Mouse (Mus musculus) lung, postnatal 10 days (tissue): ENCODE measurements at regions not wholly inside any gene's neighbourhood (a gene's known extent, or its start where the extent isn't known, plus 50 kb on each side); places are given as distances from the start of the nearest gene placed in this dataset.

Experiments
- DNase-seq: peaks from one replicate; pipeline ENCODE4 v3.0.0; 2021

DNA sequence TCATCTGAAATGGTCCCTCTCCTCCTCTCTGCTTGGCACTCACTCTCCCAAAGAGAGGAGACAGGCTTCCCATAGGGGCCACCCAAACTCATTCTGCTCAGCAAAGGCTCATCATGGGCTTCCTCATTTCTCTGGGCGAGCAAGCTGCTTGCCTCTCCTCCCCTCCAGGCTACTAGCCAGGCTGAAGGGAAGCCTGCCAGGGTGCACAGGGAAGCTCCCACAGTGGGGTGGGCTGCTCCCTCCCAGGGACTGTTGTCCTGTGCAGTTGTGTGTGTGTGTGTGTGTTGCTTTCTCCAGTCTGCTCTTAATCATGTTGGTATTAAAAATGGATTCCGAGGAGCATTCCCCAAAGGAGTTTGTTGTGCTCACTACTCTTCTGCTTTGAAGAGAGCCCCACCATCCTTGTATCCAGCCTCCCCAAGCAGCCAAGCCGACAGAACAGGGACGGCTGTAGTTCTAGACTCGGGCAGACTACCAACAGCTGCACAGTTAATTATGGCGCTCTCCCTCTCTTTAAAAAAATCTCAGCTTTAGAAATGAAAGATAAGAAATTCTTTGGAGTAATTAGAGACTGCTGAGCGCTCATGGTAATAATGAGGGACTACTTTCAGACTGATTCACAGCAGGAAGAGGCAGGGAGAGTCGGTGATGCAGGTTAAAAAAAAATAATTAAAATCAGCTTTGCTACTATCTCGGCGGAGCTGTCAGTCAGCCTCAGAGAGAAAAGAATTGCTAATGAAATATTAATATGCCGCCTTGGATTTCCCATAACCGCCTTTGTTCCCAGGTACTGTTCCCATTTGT is 417.0 kb downstream of the Cmpk2 start:
- DNase-seq = peak; percentile 69

DNA sequence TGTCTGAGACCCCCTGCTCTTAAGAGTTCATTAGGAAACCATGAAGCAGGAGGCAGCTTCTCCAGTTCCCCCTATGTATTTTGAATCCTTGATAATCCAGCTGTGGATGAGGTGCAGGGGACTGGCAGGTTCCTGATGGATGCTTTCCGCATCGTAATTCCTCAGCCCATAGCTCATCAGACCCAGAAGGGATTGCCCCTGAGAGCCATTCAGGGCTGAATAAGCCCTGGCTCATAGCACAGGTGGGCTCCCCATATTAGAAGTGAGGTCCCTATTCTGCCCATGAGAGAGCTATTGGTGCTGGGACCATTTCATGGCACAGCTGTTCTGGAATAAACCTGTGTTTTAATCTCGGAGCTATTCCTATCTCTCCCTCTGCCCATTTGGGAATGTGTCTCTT is 416.1 kb downstream of the Cmpk2 start:
- DNase-seq = no peak

DNA sequence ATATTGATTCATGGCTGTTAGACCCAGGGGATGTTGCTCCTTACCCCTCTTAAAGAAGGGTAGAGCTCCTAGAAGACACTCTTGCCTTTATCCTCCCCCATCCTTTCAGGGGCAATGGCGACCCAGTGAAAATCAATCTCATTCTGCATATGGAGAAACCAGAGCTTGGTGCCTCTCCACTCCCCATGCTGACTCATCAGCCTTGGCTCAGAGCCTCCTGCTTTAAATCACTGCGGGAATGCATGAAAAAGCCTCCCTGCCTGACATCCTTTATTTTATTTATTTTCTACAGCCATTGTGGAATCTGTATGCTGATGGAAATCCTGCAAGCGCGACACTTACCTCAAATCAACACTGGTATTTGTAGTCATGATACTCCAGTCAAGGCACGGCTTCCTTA is 415.2 kb downstream of the Cmpk2 start:
- DNase-seq = no peak

DNA sequence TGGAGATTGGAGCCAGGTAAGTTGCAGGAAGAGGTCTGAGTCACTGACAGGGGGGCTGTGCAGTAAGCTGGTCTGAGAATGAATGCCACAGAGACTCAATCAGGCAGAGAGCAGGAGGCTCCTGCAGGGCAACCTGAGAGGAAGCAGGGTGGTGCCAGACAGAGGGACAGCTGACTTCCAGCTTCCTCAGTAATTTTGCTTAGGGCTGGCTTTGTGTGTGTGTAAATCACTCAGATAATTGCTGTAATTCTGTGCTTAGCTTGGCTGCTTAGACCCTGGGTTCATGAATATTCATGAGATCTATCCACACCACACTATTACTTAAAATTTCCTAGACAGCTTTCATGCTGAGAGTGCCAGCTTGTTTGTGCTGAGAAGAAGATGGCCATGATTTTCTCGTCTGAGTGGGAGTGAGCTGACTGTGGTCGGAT is 408.7 kb downstream of the Cmpk2 start:
- no peak for DNase-seq

GRCm38 (mm10) chr12:26877284-26877683 is 408.3 kb downstream of the Cmpk2 start:
- DNase-seq = no peak

GRCm38 (mm10) chr12:26872466-26872865 is 403.5 kb downstream of the Cmpk2 start:
- no peak for DNase-seq

- DNase-seq = no peak
Observed at GRCm38 (mm10) chr12:26867731-26868130, 398.7 kb downstream of the Cmpk2 start.

- peak; percentile 64 for DNase-seq
Observed at GRCm38 (mm10) chr12:26855091-26855516, 386.1 kb downstream of the Cmpk2 start.

DNA sequence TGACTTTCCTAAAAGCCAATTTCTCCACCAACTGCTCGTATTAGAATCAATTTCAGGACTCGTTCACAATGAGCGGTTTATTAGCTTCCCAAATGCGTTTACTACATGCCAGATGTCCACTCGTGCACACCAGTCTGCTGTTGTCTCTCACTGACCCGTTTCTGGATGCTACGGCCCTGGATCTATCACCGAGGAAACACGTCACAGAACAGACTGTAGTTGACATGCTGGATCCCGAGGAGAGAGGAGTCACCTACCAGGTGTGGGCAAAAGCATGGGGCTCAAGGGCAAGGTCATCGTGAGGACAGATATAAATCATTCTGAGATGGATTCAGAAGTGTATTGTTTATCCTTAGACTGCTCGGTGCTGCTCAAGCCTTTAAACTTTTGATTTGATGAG is 375.9 kb downstream of the Cmpk2 start:
- DNase-seq = no peak

DNA sequence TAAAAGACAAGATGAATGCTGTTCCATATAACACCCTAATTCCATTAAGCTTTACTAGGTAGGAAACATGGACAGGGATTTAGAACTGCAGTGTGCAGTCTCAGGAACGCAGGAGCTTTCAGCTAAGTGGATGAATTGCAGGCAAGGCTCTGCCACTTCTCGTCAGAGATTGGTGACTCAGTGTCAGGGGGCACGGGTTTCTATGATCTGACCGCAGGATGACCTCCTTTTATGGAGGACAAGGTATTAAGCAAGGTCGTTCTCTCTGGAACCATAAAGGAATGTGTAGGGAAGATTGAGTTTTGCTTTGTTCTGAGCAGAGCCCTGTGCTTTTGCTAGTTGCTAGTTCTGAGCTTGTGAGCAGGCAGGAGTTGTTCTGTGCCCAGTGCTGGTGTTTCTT is 373.7 kb downstream of the Cmpk2 start:
- DNase-seq = no peak

DNA sequence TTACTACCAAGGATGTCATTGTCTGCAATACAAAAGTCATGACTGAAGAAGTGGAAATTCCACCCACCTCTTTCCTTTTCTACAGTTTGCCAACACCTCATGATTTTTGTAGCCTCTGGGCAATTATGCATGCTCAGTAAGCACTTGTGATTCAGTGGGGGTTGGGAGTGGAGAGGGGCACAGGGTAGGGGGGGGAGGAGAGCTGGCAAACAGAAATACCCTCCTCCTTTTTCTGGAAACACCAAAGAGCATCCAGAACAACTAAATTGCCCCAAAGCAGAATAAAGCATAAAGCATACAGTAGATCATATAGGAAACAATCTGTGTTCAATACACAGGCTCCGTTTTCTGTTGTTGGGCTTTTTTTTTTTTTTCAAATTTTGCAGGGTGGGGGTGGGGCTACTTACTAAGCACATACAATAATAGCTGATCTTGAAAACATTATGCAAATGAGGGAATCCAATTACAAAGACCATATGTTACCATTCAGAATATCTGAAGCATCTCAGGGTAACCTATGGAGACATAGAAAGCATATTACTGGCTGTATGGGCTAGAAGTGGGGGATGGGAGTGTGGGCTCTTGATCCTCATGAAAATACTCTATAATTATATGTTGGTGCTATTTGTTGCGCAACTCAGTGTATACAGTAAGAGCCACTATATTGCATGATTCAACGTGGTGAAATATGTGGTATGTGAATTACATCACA is 352.4 kb downstream of the Cmpk2 start:
- DNase-seq = no peak

GRCm38 (mm10) chr12:26817866-26818265 is 348.9 kb downstream of the Cmpk2 start:
- DNase-seq = no peak

DNA sequence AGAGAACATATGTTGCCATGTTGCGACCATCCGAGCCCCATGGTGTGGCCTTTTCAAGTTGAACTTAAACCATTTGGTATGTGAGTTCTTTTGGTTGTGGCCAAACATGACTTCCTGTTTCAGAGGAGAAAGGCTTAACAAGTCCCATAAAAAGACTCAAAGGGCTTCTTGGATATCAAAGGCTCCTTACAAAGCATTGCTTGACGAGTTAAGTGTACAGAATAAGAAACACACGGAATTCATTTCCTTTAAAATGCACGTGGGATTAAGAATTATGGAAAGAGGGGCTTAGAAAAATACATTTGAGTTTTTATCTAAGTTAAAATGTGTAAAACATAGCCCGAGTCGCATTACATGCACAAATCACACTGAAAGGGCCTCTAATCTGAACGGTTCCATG is 346.8 kb downstream of the Cmpk2 start:
- no peak for DNase-seq

- DNase-seq = no peak
Observed at GRCm38 (mm10) chr12:26810565-26811177, 341.7 kb downstream of the Cmpk2 start.

- DNase-seq = peak; percentile 5
Observed at GRCm38 (mm10) chr12:26809670-26810069, 340.7 kb downstream of the Cmpk2 start.

GRCm38 (mm10) chr12:26802542-26802941 is 333.5 kb downstream of the Cmpk2 start:
- no peak for DNase-seq

GRCm38 (mm10) chr12:26799310-26799709 is 330.3 kb downstream of the Cmpk2 start:
- peak; percentile 27 for DNase-seq

GRCm38 (mm10) chr12:26796367-26796766 is 327.4 kb downstream of the Cmpk2 start:
- no peak for DNase-seq

GRCm38 (mm10) chr12:26789336-26789846 is 320.4 kb downstream of the Cmpk2 start:
- DNase-seq = no peak

GRCm38 (mm10) chr12:26785550-26785949 is 316.5 kb downstream of the Cmpk2 start:
- DNase-seq = no peak

DNA sequence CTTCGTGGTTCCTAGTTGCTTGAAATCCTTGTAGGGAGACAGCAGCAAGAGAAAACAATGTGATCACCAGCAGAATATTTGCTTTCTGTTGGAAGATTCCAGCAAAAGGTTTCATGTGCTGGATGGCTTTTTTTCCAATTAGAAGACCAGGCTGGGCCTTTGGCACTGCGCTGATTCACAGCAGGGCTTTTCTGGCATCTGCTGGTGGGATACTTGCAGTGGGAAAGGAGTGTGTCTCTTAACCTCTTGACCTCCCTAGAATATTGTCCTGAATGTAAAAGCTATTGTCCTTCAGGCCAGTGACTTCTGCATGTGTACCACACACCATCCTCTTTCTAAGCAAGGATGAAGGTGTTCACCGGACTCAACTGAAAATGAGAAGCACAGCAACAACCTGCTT is 315.4 kb downstream of the Cmpk2 start:
- no peak for DNase-seq

GRCm38 (mm10) chr12:26783800-26784199 is 314.8 kb downstream of the Cmpk2 start:
- no peak for DNase-seq

- no peak for DNase-seq
Observed at GRCm38 (mm10) chr12:26781537-26781936, 312.5 kb downstream of the Cmpk2 start.

DNA sequence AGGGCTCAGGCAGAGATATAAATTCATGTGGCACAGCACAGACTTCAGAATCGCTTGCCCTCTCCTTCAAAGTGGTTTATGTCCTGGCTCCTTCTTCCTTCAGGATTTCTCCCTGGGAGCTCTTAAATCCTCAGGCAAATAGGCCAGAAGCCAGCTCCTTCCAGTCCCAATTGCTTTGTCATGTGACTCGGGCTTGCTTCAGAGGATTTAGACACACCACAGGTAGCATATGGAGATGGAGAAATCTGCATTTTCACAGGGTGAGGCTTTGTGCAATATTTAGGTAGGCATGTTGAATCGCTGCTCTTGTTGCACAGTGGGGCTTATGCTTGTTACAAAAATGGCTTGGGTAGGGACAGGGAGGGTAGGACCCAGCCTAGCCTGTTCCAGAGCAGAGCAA is 309.8 kb downstream of the Cmpk2 start:
- no peak for DNase-seq
